24 mouse cellular contexts compared by ENCODE assay signal in the genomic region with DNA sequence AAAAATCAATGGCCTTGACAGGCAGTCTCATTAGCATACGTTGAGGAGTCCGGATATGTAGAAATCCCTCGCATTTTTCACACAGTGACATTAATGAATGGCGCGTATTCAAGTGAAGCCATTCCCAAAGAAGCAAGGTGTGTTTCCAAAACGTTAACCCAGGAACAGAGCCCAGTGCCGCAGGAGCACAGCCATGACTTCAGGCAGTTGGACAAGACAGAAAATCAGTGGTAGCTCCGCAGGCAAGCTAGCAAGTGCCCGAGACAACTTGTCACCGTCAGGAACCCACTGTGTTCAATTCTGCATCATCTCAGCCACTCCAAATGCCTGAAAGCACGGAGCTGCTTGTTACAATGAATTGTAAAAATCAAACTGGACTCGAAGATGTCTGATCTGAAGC.
DNase-seq lines count a peak whose midpoint lies in the region; ATAC-seq lines count a peak whose summit lies in the region.
"Had no signal": no experiment of that assay in that cellular context is flagged by ENCODE, and none has a peak within 500 bp of the region (broad histone marks: within the 10 kb centered on the region; RNA-seq: fewer than 3 reads in every experiment).

No protein-coding gene starts in this region.

- no peak overlapping the region for H3K4me3 ChIP-seq in forebrain, embryonic 12.5 days (replicated peaks)
- H3K4me3 ChIP-seq: embryonic facial prominence, embryonic 13.5 days; intestine, embryonic 15.5 days; neural tube, embryonic 15.5 days; stomach, embryonic 15.5 days had no signal

- no peaks in the 10 kb centered on the region for H3K27me3 ChIP-seq in forebrain, embryonic 12.5 days
- H3K27me3 ChIP-seq: CH12.LX; embryonic facial prominence, embryonic 13.5 days; intestine, embryonic 15.5 days; neural tube, embryonic 15.5 days; stomach, embryonic 15.5 days had no signal

- H3K9me3 ChIP-seq in forebrain, embryonic 12.5 days, result no peaks in the 10 kb centered on the region
- H3K9me3 ChIP-seq: embryonic facial prominence, embryonic 13.5 days; intestine, embryonic 15.5 days; neural tube, embryonic 15.5 days; stomach, embryonic 15.5 days had no signal

- H3K36me3 ChIP-seq in forebrain, embryonic 12.5 days (replicated peaks), result no peaks in the 10 kb centered on the region
- H3K36me3 ChIP-seq: embryonic facial prominence, embryonic 13.5 days; intestine, embryonic 15.5 days; neural tube, embryonic 15.5 days; stomach, embryonic 15.5 days had no signal

- H3K9ac ChIP-seq in forebrain, embryonic 12.5 days, result no peak overlapping the region
- H3K9ac ChIP-seq: embryonic facial prominence, embryonic 13.5 days; intestine, embryonic 15.5 days; liver, embryonic 14.5 days; neural tube, embryonic 15.5 days; stomach, embryonic 15.5 days had no signal

- WGBS in forebrain, embryonic 12.5 days, result 81% methylated on average over 12 of the region's 12 CpGs

- no peak overlapping the region for H3K27ac ChIP-seq in forebrain, embryonic 12.5 days
- H3K27ac ChIP-seq: embryonic facial prominence, embryonic 13.5 days; hindbrain, postnatal 0 days; intestine, embryonic 15.5 days; liver, embryonic 14.5 days; macrophage; neural tube, embryonic 15.5 days; stomach, embryonic 15.5 days had no signal

- 0 out of 2 replicates have a peak, but pooled peaks cover 6% of the 10 kb centered on the region for H3K4me1 ChIP-seq in forebrain, embryonic 12.5 days
- H3K4me1 ChIP-seq: embryonic facial prominence, embryonic 13.5 days; intestine, embryonic 15.5 days; neural tube, embryonic 15.5 days; stomach, embryonic 15.5 days had no signal

- no peak for DNase-seq in cerebellum, adult 11 months
- DNase-seq in brain, adult 2 months (ENCODE audit: low read depth, low spot score), result peak; percentile 38
- peak; percentile 32 for DNase-seq in cerebellum, adult 9-10 months
- DNase-seq in cerebellum, postnatal 36 days, result peak; percentile 16 to 31
- no peak for DNase-seq in adrenal gland, adult (ENCODE audit: inconsistent age in 2 of 2, low spot score in 1 of 2)
- DNase-seq: adrenal gland, postnatal 25 days; gastrocnemius, postnatal 10 days; kidney, adult 2 months; liver; lung, adult 2 months; lung, postnatal 10 days; midbrain, embryonic 14.5 days; retina, postnatal 1 day; right cerebral cortex, postnatal 14 days had no signal

- ATAC-seq in cerebellum, adult (ENCODE audit: insufficient number of reproducible peaks, low FRiP score, low TSS enrichment), result 0 out of 2 replicates have a peak, but pooled peaks have one; percentile 49
- no peak for ATAC-seq in forebrain, embryonic 12.5 days (ENCODE audit: low FRiP score)
- ATAC-seq: hindbrain, postnatal 0 days; intestine, embryonic 15.5 days had no signal

- H3K4me2 ChIP-seq in forebrain, embryonic 12.5 days, result no peak overlapping the region
- H3K4me2 ChIP-seq: embryonic facial prominence, embryonic 13.5 days; neural tube, embryonic 15.5 days had no signal

Comparison
In these comparisons a context has a peak if more than half of its experiments do, and no peak if none do; other contexts are left out.
1. DNase-seq: peak in brain, adult 2 months (single experiment), cerebellum, adult 9-10 months (single experiment) and cerebellum, postnatal 36 days (2 of 2); none in cerebellum, adult 11 months (single experiment) and adrenal gland, adult (0 of 2).